Mouse (Mus musculus) heart, adult 2 months (tissue): ENCODE results near the gene Nhlrc2. TPM values are rescaled to one million over a fixed set of nuclear protein-coding genes. Genes with fewer than 3 reads are reported as not detected.
A peak's percentile ranks its signal among the peaks of the same experiment; 100 is the strongest.

Experiments
- DNase-seq, 2 experiments: peaks; one replicate each; pipeline ENCODE4 v3.0.0; 2021
- H3K27ac ChIP-seq: fragments of 200-600 bp; 2 replicates; pipeline ENCODE4 v1.8.1; 2022
- H3K27me3 ChIP-seq: fragments of 200-500 bp; 2 replicates; pipeline ENCODE4 v1.6.1; 2012; ENCODE audit warnings: mild to moderate bottlenecking, low read length, inconsistent platforms, mixed read lengths; ENCODE audit not compliant: control insufficient read depth, insufficient read depth
- H3K36me3 ChIP-seq: fragments of 200-500 bp; 2 replicates; pipeline ENCODE4 v1.6.1; 2012; ENCODE audit warnings: low read length, inconsistent platforms; ENCODE audit not compliant: control insufficient read depth, insufficient read depth
- H3K4me1 ChIP-seq: fragments of 200-500 bp; 2 replicates; pipeline ENCODE4 v1.6.1; 2011; ENCODE audit warnings: low read length; ENCODE audit not compliant: control insufficient read depth, insufficient read depth
- H3K4me3 ChIP-seq: fragments of 200-600 bp; 2 replicates; pipeline ENCODE4 v1.8.1; 2022
- H3K79me2 ChIP-seq: fragments of 200-500 bp; replicated peaks from 2 replicates; pipeline ENCODE4 v1.6.1; 2012; ENCODE audit warnings: mild to moderate bottlenecking, inconsistent platforms, low read length, moderate library complexity, mixed read lengths; ENCODE audit not compliant: control insufficient read depth, insufficient read depth
- H3K9ac ChIP-seq: fragments of 200-500 bp; 2 replicates; pipeline ENCODE4 v1.6.1; 2012; ENCODE audit warnings: low read depth, mild to moderate bottlenecking, control low read depth, inconsistent platforms, low read length, mixed read lengths
- CTCF ChIP-seq: fragments of 200-600 bp; IDR thresholded peaks from 2 replicates; pipeline ENCODE4 v1.8.1; 2022; ENCODE audit warnings: antibody characterized with exemption, mild to moderate bottlenecking, moderate library complexity
- EP300 ChIP-seq: fragments of 200-500 bp; IDR thresholded peaks from 2 replicates; pipeline ENCODE4 v1.6.1; 2011; ENCODE audit warnings: low read depth, low read length, control low read depth; ENCODE audit not compliant: insufficient read depth
- POLR2A ChIP-seq: fragments of 200-500 bp; IDR thresholded peaks from 2 replicates; pipeline ENCODE4 v1.6.1; 2011; ENCODE audit warnings: mild to moderate bottlenecking, low read depth, low read length, control low read depth; ENCODE audit not compliant: insufficient read depth
- WGBS: fragments of 180-500 bp; shearing (Covaris S2); methylation state at CpG from one replicate; pipeline ENCODE4 v1.1.7; 2018; 5-methylcytosine and 5-hydroxymethylcytosine counted together
- intact Hi-C: fragments of 180-260 bp; cut with DNase I; formaldehyde crosslinking; loops from one replicate; pipeline ENCODE4 v1.15.1; 2025
- polyA plus RNA-seq: library from polyadenylated mRNA; depleted of rRNA; stranded (reverse); fragments of >200 nt; gene quantifications from 2 replicates; pipeline ENCODE4 v1.2.3, GENCODE M21; 2012
- total RNA-seq, 2 experiments: library from RNA; stranded (reverse); gene quantifications; 2 replicates each; pipeline ENCODE4 v1.2.3; 2021

The Nhlrc2 gene
- total and polyA plus RNA-seq, 3 experiments = 7.1 to 28.0 (median 26.9) TPM

DNA sequence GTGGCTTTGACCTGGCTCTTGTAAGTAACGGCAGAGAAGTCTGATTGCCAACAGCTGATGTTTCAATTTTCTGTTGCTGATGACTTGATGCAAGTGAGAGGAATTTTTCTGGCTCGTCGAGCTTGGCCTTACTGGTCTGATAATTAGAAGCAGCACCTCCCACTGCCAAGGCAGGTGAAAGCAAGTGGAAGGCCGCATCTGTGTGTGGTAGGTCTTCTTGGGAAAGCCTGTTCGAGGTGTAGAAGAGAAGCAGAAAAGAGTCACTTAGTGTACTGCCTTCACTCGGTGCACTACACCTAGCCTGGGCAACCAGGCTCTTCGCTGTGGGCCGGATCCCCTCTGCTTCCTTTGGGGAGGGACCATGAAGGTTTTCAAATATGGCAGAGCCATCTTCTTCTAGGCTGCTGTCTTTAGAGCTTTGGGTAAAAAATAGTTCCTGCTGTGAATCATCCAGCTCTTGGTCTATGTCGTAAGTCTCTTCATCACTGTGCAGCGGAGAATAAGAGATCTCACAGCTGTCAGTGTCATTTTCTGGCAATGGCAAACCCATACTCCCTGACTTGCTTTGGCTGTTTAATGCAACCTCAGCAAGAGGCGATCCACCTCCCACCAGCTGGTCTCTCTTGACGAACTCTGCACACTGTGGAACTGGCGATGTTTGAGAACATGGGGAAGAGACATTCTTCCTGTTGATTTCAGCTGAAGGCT is 3.2 kb upstream of the Nhlrc2 start:
- Histone ChIP-seq H3K4me1 (peaks cover 6% of the 10 kb centered on the region), H3K79me2 (no peaks in the 10 kb centered on the region), H3K27me3 (no peaks in the 10 kb centered on the region), H3K36me3 (no peaks in the 10 kb centered on the region; the same call in none of the 2 replicates), H3K4me3 (no peak overlapping the region), H3K27ac (no peak overlapping the region), H3K9ac (no peak overlapping the region)
- peak in 1 of 2 experiments; percentile 31 for DNase-seq
- intact Hi-C loops = no loop called here
- 76% methylated on average over 13 of the region's 13 CpGs for WGBS
- no peak for TF ChIP-seq CTCF
- no peak for TF ChIP-seq EP300
- no peak for TF ChIP-seq POLR2A

DNA sequence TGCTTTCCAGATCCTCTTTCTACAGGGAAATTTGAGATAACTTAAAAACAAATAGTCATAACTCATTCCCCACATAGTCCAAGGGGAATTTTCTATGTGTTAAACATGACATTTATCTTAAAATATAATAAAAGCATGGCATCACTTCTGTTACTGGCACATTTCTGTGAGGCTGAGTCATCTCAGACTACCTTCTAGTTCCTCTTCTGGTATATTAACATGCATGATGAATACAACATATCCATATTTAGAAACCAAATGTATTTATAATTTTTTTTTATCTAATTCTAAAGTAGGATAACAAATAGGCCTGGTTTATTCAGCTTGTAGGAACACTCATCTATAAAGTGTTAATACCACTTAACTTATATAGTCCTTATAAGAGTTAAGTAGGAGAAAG is 2.0 kb upstream of the Nhlrc2 start:
- H3K9ac ChIP-seq = no peak overlapping the region
- H3K4me3 ChIP-seq = no peak overlapping the region
- H3K4me1 ChIP-seq = peaks cover 6% of the 10 kb centered on the region
- no peak overlapping the region for H3K27ac ChIP-seq
- H3K36me3 ChIP-seq = no peaks in the 10 kb centered on the region; the same call in none of the 2 replicates
- DNase-seq = no peak
- intact Hi-C loops = no loop called here
- TF ChIP-seq EP300 (no peak), POLR2A (no peak), CTCF (no peak)
- H3K27me3 ChIP-seq = no peaks in the 10 kb centered on the region
- no peaks in the 10 kb centered on the region for H3K79me2 ChIP-seq

DNA sequence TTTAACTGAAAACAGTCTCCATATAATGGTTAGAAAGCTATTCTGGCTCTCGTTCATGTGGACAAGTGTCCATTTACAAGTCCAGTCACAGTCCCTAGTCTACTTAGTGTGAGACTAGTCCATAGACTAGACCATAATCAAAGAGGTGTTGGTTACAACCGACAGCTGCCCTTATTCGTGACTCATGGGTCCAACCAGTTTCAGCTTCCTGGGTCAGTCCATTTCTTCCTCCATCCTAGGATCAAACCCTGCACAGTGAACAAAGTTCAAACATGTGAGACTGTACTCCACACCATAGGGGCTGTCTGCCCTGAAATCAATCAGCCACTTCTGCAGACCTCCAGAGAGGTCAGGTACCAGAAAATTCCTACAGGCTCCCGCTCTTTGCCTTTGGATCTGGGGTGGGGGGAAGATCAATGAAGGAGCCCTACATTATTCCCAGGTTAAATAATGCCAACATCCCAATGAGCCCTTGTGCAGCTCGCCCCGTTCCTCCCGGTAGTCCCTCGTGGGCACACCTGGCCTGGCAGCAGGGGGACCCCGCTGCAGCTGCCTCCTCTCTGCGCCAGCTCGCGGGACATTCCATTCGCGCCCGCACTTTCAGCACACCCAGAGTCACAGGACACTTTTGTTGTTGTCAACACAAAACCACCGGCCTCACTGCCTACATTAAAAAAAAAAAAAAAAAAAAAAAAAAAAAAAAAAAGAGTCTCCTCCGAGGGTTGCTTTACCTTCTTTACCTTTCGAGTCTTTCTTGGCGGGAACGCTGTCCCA is 418 bp upstream of the Nhlrc2 start, which contains the start of gene Dclre1a:
TSS of gene Dclre1a (minus strand) at position 767 of the 774 bp plus-strand sequence.
- Histone ChIP-seq H3K4me1 (peaks cover 6% of the 10 kb centered on the region), H3K79me2 (no peaks in the 10 kb centered on the region), H3K27me3 (no peaks in the 10 kb centered on the region), H3K9ac (peak within 1 kb of the TSS; percentile 88), H3K4me3 (peak within 1 kb of the TSS; percentile 81), H3K27ac (peak within 1 kb of the TSS; percentile 98), H3K36me3 (peaks cover 5% of the 10 kb centered on the region)
- 7% methylated on average over 20 of the region's 20 CpGs for WGBS
- TF ChIP-seq POLR2A (no peak), CTCF (peak; percentile 50), EP300 (peak; percentile 19; the same call in 1 of the 2 replicates)
- intact Hi-C loops = no loop called here
- peak; percentile 83 for DNase-seq

DNA sequence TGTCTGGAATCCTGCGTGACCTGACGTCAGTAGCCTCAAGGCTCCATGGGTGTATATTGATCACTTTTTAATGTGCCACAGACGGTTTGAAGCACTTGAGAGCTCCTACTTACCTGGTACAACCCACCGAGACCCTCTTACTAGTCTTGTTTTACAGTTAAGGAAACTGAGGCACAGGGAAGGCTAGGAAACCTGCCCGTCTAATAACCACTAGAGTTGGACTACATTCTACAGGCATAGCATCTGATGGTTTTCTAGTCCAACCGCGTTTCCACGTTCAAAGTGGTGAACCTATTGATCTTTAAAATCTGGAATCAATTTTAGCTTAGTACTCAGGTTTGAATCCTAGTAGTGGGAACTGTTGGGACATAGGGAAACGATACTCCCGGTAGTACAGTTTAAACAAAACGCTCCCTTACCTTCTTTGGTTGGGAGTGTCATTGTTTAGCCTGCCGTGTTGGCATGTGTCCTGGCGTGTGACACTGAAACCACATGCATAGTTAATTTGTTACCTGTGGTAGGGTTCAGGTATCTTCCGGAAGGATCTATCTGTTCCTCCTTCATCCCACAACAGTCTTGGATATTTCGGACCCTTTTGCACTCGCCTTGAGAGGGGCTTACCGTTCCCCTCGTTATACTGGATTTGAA is 1.1 kb downstream of the Nhlrc2 start:
- peak overlapping the region; percentile 81 for H3K4me3 ChIP-seq
- 22% methylated on average over 18 of the region's 18 CpGs for WGBS

DNA sequence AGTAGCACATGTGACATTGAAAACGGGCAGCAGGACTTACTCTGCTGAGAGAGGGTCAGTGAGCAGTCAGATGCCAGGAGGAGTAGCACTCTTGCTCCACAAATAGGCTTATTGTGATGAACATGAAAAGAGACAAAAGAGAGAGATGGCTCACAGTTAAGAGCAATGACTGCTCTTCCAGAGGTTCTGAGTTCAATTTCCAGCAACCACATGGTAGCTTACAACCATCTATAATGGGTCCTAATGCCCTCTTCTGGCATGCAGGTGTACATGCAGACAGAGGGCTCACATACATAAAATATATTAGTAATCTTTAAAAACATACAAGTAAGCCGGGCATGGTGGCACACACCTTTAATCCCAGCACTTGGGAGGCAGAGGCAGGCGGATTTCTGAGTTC is 5.1 kb downstream of the Nhlrc2 start:
- intact Hi-C loops = no loop called here
- WGBS = 95% methylated on average over 3 of the region's 3 CpGs
- TF ChIP-seq EP300 = no peak
- 0 out of 2 replicates have a peak, but pooled peaks have one; percentile 14 for TF ChIP-seq CTCF
- peaks cover 14% of the 10 kb centered on the region for H3K36me3 ChIP-seq
- H3K27ac ChIP-seq = no peak overlapping the region
- H3K4me1 ChIP-seq = peaks cover 8% of the 10 kb centered on the region
- no peak overlapping the region for H3K9ac ChIP-seq
- DNase-seq = no peak
- H3K79me2 ChIP-seq = no peaks in the 10 kb centered on the region; the same call in 1 of the 2 replicates
- no peaks in the 10 kb centered on the region for H3K27me3 ChIP-seq
- H3K4me3 ChIP-seq = no peak overlapping the region

More for the DNA sequence above, 1.1 kb downstream of the Nhlrc2 start:
- intact Hi-C loops = no loop called here
- H3K27me3 ChIP-seq = no peaks in the 10 kb centered on the region
- H3K36me3 ChIP-seq = peaks cover 5% of the 10 kb centered on the region
- DNase-seq = no peak
- peak overlapping the region; percentile 98 for H3K27ac ChIP-seq
- no peaks in the 10 kb centered on the region for H3K79me2 ChIP-seq
- peak overlapping the region; percentile 88 for H3K9ac ChIP-seq
- TF ChIP-seq CTCF (no peak), POLR2A (no peak), EP300 (no peak)
- H3K4me1 ChIP-seq = peaks cover 6% of the 10 kb centered on the region
